Mouse (Mus musculus): ENCODE data around the gene Atxn10.
"Not testable (repeated sequence)": the region's sequence is repeated elsewhere in the genome, so short reads cannot be mapped to it uniquely, and the experiment has no call there.

Gene Atxn10

GRCm38 (mm10) chr15:85335671-85336300, at the start of gene Atxn10:
Gene Atxn10 (plus strand): TSS chr15:85336245.
- peak; percentile 13 for DNase-seq (ENCODE audit: low spot score)

- no peak for DNase-seq (ENCODE audit: low spot score)
These were observed 41.4 kb upstream of the Atxn10 start for GRCm38 (mm10) chr15:85294632-85295031.

GRCm38 (mm10) chr15:85295544-85295943, 40.5 kb upstream of the Atxn10 start:
- DNase-seq (ENCODE audit: low spot score) = no peak

DNA sequence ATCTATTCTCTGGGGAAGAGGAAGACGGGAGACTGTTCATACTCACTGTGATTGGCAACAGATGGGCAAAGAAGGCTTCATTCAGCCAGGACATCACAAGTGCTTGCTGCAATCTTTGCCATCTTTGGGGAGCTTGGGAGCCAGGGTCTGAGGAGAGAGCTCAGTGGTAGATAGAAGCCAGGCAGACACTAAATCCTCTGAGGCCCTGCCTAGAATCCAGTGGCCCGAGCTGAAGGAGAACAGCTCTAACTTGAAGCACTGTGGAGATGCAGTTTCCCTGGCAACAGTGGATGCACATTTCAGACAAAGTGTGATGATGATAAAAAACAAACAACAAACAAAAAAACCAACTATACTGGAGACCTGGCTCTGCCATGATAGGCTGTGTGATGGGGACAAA, 40.1 kb upstream of the Atxn10 start:
- no peak for DNase-seq (ENCODE audit: low spot score)

GRCm38 (mm10) chr15:85296538-85296937, 39.5 kb upstream of the Atxn10 start:
- DNase-seq (ENCODE audit: low spot score) = no peak

GRCm38 (mm10) chr15:85298167-85298781, 37.8 kb upstream of the Atxn10 start:
- DNase-seq (ENCODE audit: low spot score) = no peak

- no peak for DNase-seq (ENCODE audit: low spot score)
These were observed 37.1 kb upstream of the Atxn10 start for GRCm38 (mm10) chr15:85298946-85299345.

DNA sequence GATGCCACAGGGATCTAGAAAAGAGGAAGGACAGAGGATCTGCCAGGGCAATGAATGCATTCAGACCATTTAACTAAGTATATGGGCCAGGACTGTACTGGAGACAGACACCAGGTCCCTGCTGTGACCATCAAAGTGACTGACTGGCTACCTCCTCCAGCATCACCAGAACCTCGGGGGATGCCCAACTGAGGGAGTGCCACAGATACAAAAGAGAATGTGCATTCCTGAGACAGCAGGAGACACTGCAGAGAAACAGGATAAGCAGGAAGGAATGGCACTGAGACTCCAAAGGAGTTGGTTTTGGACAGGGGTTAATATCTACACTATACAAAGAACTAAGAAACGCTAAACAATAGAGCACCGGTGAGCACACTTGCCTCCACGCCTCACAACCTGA, 32.8 kb upstream of the Atxn10 start:
- no peak for DNase-seq (ENCODE audit: low spot score)

GRCm38 (mm10) chr15:85303976-85304375, 32.1 kb upstream of the Atxn10 start:
- DNase-seq (ENCODE audit: low spot score) = no peak

GRCm38 (mm10) chr15:85307061-85307660, 28.9 kb upstream of the Atxn10 start:
- DNase-seq (ENCODE audit: low spot score) = no peak

GRCm38 (mm10) chr15:85311058-85311657, 24.9 kb upstream of the Atxn10 start:
- DNase-seq (ENCODE audit: low spot score) = no peak

DNA sequence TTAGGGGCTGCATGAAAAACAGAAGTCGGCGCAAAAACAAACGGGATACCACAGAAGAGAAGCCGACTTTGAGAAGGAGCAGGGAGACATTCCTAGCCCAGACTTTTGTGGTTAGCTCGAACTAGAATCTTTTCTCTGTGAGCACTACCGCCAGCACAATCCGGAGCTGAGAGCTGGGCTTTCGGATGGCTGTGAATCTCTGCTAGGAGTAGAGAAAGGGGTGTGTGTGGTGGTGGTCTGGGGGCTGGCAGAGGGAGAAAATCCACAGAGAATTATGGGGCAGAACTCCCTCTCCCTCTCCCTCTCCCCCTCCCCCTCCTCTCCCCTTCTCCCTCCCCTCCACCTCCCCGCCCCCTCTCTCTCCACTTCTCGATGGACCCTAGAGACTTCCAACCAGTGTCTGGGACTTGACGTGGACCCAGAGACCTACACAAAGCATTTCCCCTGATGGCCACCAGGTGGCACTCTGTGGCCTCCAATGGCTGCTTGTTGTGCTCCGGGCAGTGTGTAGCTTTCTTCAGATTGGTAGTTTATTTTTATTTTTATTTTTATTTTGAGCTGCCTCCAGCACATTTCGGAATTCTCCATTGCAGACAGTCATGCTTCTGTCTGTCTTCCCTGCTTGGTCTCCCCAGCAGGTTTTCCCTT, 20.5 kb upstream of the Atxn10 start:
- DNase-seq (ENCODE audit: low spot score) = peak; percentile 48

GRCm38 (mm10) chr15:85316342-85317140, 19.5 kb upstream of the Atxn10 start:
- DNase-seq (ENCODE audit: low spot score) = no peak

- no peak for DNase-seq (ENCODE audit: low spot score)
These were observed 15.9 kb upstream of the Atxn10 start for GRCm38 (mm10) chr15:85319924-85320668.

DNA sequence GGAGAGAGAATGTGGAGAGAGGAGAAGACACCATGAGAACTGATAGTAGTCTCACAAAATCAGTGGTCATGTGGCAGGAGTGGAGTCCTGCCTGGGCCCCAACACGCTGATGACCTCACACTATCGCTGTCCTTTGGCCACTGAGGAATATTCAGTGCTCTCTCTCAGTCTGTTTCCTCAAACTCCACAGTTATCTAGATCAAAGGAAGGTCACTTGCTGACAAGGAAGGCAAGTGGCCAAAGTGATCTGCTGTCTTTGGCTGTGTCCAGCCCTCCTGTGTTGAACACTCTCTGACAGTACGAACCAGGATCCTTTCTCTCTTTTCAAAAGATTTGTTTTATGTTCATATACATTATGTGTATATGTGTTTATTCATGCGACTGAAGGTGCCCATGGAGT, 12.8 kb upstream of the Atxn10 start:
- no peak for DNase-seq (ENCODE audit: low spot score)

DNA sequence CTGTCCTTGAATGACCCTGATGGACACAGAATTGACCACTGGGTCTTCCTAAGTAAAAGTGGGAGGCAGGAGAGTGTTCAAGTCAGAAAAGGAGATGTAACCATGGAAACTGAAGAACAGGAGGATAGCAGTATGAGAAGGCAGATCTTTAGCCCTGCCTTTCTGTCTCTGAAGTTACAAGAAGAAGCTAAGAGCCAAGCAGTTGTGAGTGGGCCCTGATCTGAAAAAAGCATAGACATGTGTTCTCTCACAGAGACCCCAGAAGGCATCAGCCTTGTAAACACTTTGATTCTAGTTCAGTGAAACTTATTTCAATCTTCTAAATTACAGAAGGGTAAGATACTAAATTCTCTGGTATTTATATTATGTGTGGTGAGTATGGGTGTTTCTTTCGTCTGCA, 11.6 kb upstream of the Atxn10 start:
- no peak for DNase-seq (ENCODE audit: low spot score)

DNA sequence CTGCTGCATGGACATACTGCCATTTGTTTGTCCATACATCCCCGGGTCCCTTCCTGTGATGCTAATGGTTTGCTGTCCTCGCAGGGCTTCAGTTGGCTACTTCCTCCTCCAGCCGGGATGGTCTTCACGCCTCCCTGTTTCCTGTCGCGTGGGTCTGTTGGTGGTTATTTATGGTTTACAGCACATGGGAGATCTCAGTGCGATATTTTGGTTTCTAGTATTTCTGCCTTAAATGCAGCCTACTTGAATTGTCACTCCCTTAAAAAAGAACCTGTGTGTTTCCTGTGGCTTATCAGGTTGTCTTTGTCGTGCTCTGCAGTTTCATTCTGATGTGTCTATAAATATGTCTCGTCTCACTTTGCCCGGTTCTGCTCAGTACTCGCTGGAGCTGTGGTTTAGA, 8.2 kb upstream of the Atxn10 start:
- no peak for DNase-seq (ENCODE audit: low spot score)

DNA sequence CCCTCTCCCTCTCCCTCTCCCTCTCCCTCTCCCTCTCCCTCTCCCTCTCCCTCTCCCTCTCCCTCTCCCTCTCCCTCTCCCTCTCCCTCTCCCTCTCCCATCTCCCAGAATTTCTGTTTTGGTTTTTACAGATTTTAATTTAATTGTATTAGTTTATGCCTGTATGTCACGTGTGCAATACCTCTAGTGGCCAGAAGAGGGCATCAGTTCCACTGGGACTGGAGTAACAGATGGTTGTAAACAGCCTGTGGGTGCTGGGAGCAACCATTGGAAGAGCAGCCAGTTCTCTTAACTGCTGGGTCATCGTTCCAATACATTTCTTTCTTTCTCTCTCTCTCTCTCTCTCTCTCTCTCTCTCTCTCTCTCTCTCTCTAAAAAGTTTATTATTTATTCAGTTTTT, 7.6 kb upstream of the Atxn10 start:
- not testable (repeated sequence) for DNase-seq (ENCODE audit: low spot score)

DNA sequence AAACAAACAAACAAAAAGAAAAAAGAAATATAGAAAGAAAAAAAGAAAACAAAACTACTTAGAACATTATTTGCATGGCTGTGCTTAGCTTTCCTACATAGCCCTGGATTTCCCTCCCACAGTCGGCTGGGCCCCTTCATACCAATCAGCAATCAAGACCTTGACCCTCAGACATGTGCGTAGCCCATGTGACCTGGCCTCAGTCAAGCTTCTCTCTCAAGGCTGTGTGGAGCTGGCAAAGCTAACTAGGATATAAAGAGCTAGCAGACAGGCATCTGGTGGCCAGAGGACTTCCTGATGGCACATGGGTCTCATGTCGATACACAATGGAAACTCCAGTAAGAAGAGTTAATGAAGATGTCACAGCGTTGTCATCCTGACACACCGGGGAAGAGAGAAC, 6.9 kb upstream of the Atxn10 start:
- no peak for DNase-seq (ENCODE audit: low spot score)

DNA sequence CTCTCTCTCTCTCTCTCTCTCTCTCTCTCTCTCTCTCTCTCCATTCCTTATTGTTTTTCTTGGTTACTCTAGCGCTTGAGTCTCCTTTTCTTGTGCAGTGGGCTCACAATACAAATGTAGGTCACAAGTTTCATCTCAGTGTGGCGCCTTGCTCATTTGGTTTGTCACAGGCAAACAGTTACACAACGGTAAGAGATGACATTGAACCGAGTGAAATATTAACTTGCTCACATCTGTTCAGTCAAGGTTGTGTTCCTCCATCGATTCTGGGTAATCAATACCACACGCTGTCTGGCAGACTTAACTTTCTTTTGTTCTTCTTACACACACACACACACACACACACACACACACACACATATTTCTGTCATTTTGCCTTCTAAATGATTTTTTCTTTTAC, 6.0 kb upstream of the Atxn10 start:
- DNase-seq (ENCODE audit: low spot score) = no peak

DNA sequence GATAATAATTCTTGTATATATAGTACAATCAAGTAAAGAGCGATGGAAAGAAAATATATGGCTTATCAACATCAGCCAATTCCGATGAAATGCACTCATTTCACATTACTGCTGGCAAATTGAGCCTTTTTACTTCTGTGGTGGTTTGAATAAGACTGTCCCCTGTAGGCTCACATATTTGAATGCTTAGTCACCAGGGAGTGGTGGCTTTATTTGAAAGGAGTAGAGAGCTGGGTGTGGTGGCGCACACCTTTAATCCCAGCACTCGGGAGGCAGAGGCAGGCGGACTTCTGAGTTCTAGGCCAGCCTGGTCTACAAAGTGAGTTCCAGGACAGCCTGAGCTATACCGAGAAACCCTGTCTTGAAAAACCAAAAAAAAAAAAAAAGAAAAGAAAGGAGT, 2.5 kb upstream of the Atxn10 start:
- not testable (repeated sequence) for DNase-seq (ENCODE audit: low spot score)
